Mouse (Mus musculus) lung, adult 2 months (tissue): ENCODE data around the gene Adm2. TPM values are rescaled to one million over a fixed set of nuclear protein-coding genes. Genes with fewer than 3 reads are reported as not detected.

ENCODE experiments used
- DNase-seq: peaks from one replicate; pipeline ENCODE4 v3.0.0; 2022
- H3K4me1 ChIP-seq: fragments of 200-500 bp; 2 replicates; pipeline ENCODE4 v1.6.1; 2011; ENCODE audit warnings: low read length; ENCODE audit not compliant: control insufficient read depth, insufficient read depth
- H3K4me3 ChIP-seq: fragments of 200-500 bp; replicated peaks from 2 replicates; pipeline ENCODE3; 2011; ENCODE audit warnings: low read depth, mild to moderate bottlenecking, control low read depth, low read length; ENCODE audit errors: extremely low read depth
- CTCF ChIP-seq: fragments of 200-500 bp; IDR thresholded peaks from 2 replicates; pipeline ENCODE4 v1.5.1; 2011; ENCODE audit warnings: mild to moderate bottlenecking, low read length, control low read depth; ENCODE audit not compliant: insufficient read depth
- POLR2A ChIP-seq: fragments of 200-500 bp; IDR thresholded peaks from 2 replicates; pipeline ENCODE4 v1.6.1; 2011; ENCODE audit warnings: low read depth, mild to moderate bottlenecking, control low read depth, low read length, borderline replicate concordance; ENCODE audit errors: extremely low read depth
- WGBS: fragments of 180-500 bp; shearing (Covaris S2); methylation state at CpG from one replicate; pipeline ENCODE4 v1.1.7; 2018; 5-methylcytosine and 5-hydroxymethylcytosine counted together
- polyA plus RNA-seq: library from polyadenylated mRNA; depleted of rRNA; stranded (reverse); fragments of >200 nt; gene quantifications from 2 replicates; pipeline ENCODE4 v1.2.3, GENCODE M21; 2012

The Adm2 gene
- polyA plus RNA-seq, 1 experiment: 0.75 TPM

DNA sequence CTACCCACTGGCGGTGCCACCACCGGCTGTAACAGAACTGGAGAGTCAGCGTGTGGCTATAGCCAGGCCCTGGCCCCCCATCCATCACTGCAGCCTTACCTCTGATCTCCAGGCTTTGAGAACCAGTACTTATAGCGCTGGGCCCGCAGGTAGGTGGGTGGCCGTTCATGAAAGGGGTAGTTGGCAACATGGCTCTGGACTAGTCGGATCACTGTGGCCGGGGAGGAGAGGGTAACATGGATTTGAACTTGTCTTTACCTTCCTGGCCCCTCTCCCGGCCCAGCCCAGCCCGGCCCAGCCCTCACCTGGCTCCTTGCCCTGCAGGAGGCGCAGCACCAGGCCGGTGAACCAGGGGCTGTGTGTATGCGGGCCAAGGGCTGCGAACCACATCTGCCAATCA lies 29.5 kb downstream of the Adm2 start:
- WGBS: 96% methylated on average over 14 of the region's 14 CpGs
- DNase-seq: no peak
- H3K4me3 ChIP-seq: no peak overlapping the region
- no peak for TF ChIP-seq POLR2A
- no peak for TF ChIP-seq CTCF
- H3K4me1 ChIP-seq: peaks cover 5% of the 10 kb centered on the region

DNA sequence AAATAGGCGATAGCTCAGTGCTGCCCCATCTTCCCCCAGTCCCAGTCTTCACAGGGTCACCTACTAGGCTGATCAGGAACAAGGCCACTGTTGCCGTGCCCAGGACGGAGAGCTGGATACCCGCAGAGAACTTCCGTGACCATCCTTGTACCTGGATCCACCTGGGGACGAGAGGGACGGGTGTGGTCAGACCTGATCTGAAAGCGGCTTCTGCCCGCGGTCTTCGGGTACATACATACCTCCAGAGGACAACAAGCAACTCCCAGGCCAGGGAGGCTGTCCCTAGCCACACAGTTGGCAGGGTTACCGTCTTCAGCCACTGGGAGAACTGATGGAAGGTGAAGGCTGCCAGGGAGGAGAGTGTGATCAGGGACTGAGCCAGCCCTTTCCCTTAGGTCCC lies 30.3 kb downstream of the Adm2 start:
- peaks cover 5% of the 10 kb centered on the region for H3K4me1 ChIP-seq
- 96% methylated on average over 12 of the region's 12 CpGs for WGBS
- no peak for DNase-seq
- TF ChIP-seq POLR2A: no peak
- TF ChIP-seq CTCF: no peak
- no peak overlapping the region for H3K4me3 ChIP-seq

DNA sequence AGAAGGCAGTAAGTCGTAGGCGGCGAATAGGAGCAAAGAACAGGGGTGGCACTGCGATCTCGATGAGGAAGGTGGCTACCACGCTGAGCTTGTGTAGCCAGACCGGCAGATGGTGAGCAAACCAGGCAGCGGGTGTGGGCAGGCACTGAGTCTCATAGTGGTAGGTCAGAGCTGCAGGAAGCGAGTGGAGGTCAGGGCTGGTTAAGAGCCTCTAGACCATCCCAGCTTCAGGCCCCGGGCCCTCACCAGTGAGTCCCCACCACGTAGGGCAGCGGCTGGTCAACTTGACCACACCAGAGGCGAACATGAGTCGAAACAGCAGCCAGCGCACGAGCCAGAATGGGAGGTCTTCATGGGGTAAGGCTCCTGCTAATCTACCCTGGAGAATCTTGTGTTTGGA lies 31.3 kb downstream of the Adm2 start:
- H3K4me1 ChIP-seq: peaks cover 5% of the 10 kb centered on the region
- no peak overlapping the region for H3K4me3 ChIP-seq
- DNase-seq: no peak
- 91% methylated on average over 16 of the region's 16 CpGs for WGBS
- TF ChIP-seq POLR2A: no peak
- no peak for TF ChIP-seq CTCF

- DNase-seq: no peak
Measured at GRCm38 (mm10) chr15:89354455-89354854, 31.9 kb downstream of the Adm2 start.

GRCm38 (mm10) chr15:89355241-89356187 lies 33.0 kb downstream of the Adm2 start, which contains the start of the genes Lmf2 and Ncaph2:
Lmf2 (minus strand) TSS chr15:89355659.
Ncaph2 (plus strand) TSS chr15:89355719.
- TF ChIP-seq POLR2A (peak; percentile 61; the same call in 1 of the 2 replicates), CTCF (no peak)
- DNase-seq: peak; percentile 98
- H3K4me3 ChIP-seq: peak within 1 kb of the TSS; percentile 74
- under 1% methylated on average over 64 of the region's 64 CpGs for WGBS
- H3K4me1 ChIP-seq: peaks cover 5% of the 10 kb centered on the region

More at GRCm38 (mm10) chr15:89354455-89354854, 31.9 kb downstream of the Adm2 start:
- H3K4me3 ChIP-seq: no peak overlapping the region
- peaks cover 5% of the 10 kb centered on the region for H3K4me1 ChIP-seq
- 58% methylated on average over 7 of the region's 7 CpGs for WGBS
- no peak for TF ChIP-seq CTCF

DNA sequence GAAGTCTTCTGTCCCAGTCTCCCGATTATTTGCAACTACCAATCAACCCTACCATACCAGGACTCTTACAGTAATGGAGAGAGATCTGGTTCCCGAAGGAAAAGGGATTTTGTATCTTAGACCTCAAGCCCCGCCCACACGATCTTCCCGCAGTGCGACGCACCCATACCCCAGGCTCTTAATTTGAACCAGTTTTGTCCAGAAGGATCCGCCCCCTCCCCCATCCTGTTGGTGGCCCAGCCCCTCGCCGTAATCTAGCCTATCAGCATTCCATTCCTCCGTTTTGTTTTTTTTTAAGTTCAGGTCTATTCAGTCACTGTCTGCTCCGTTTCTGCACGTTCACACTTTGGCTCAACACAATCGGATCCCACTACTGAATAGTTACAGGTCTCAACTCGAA lies 33.9 kb downstream of the Adm2 start:
- TF ChIP-seq CTCF (no peak), POLR2A (no peak)
- DNase-seq: peak; percentile 23
- WGBS: under 1% methylated on average over 15 of the region's 15 CpGs
- Histone ChIP-seq H3K4me3 (peak overlapping the region; percentile 74), H3K4me1 (peaks cover 5% of the 10 kb centered on the region; the same call in 1 of the 2 replicates)

- no peak for TF ChIP-seq CTCF
- TF ChIP-seq POLR2A: no peak
- Histone ChIP-seq H3K4me3 (no peak overlapping the region), H3K4me1 (peaks cover 5% of the 10 kb centered on the region; the same call in 1 of the 2 replicates)
- WGBS: 69% methylated on average over 3 of the region's 3 CpGs
- DNase-seq: no peak
Measured at GRCm38 (mm10) chr15:89358784-89359183, 36.3 kb downstream of the Adm2 start.

DNA sequence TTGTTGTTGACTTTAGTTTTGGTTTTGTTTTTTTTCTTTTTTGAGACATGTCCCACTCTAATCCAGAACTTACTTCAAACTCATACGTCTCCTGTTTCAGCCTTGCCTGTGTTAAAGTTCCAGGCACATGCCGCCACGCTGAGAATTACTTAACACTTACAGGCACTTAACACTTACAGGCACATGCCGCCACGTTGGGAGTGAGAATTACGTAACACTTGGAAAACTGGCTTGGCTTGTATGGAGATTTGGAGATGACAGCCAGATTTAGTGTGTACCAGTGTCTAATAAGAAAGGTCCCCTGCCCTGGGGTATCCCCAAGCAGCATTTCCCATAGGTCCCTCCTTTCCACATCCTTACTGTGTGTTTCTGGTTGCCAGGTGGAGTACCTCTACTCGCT lies 40.5 kb downstream of the Adm2 start:
- TF ChIP-seq CTCF (no peak), POLR2A (no peak)
- peak; percentile 38 for DNase-seq
- Histone ChIP-seq H3K4me1 (peaks cover 2% of the 10 kb centered on the region; the same call in 1 of the 2 replicates), H3K4me3 (no peak overlapping the region)
- 65% methylated on average over 7 of the region's 7 CpGs for WGBS

GRCm38 (mm10) chr15:89365141-89365551 lies 42.6 kb downstream of the Adm2 start:
- no peak for TF ChIP-seq CTCF
- no peak for TF ChIP-seq POLR2A
- DNase-seq: no peak
- WGBS: 96% methylated on average over 4 of the region's 4 CpGs
- Histone ChIP-seq H3K4me1 (peaks cover 2% of the 10 kb centered on the region; the same call in 1 of the 2 replicates), H3K4me3 (no peak overlapping the region)
